Mouse (Mus musculus): Measurements from ENCODE around the gene Sf3a1. TPM values are rescaled to one million over a fixed set of nuclear protein-coding genes. Genes with fewer than 3 reads are reported as not detected.

Gene Sf3a1
- polyA plus RNA-seq, 1 experiment from 2014 or later, result 57.5 TPM

DNA sequence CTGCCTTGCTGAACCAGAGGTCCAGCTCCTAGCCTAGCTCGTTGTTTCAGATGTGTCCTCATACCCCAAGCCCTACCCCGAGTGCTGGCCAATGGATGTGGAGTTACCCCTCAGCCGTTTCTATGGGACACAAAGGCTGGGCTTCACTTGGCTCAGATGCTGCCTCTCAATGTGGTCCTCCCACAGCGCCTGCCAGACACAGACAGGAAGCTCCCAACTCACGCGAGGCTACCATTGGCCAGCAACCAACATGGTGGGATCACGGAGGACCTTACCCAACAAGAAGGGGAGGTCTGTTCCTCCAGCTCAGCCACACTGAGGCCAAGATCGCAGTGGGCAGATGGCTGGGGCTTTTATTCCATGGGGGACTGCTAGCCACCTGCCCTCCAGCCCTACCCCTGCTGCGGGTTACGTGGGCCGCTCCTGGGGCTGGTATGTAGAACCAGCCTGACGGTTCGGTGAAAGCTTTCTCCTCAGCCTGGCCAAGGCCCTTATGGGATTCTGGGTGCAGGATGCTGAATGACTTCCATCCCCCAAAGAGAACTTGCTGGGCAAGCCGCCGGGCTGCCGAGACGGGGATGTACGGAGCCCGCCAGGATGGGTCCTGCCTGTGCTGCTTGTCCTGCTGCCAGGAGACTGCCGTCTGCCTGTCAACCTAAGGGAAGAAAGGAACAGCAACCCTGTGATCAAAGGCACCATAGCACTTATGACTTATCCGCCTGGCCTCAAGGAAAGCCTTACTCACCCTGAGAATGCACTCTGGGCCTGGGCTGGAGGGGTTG lies 16.7 kb upstream of the Sf3a1 start:
- H3K27me3 ChIP-seq (replicated peaks), result no peaks in the 10 kb centered on the region
- WGBS, result 91% methylated on average over 21 of the region's 21 CpGs
- 0 out of 2 replicates have a peak, but pooled peaks cover 1% of the 10 kb centered on the region for H3K4me1 ChIP-seq
- H3K9ac ChIP-seq, result no peak overlapping the region
- no peak for ATAC-seq (replicated peaks)
- peaks cover 29% of the 10 kb centered on the region for H3K36me3 ChIP-seq (replicated peaks)
- H3K4me2 ChIP-seq, result no peak overlapping the region
- H3K4me3 ChIP-seq, result no peak overlapping the region
- no peaks in the 10 kb centered on the region for H3K9me3 ChIP-seq
- H3K27ac ChIP-seq, result no peak overlapping the region

DNA sequence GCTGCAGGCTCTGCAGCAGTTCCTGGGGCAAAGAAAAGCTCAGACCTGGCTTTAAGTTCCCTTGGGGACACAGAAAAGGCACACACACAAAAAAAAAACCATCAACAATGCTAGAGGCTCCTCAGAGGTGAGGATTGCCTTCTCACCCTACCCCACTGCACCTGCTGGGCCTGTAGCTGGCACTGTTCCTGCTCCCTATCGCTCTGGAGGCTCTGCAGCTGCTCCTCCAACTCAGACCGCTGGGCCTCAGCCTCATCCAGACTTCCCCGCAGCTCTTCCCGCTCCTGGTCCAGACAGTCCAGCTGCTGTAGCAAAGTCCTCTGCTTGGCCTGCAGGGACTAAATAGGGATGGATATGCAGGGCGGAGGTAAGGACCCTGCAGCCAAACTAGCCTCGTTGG lies 13.8 kb upstream of the Sf3a1 start:
- ATAC-seq (replicated peaks), result no peak
- 68% methylated on average over 6 of the region's 6 CpGs for WGBS

DNA sequence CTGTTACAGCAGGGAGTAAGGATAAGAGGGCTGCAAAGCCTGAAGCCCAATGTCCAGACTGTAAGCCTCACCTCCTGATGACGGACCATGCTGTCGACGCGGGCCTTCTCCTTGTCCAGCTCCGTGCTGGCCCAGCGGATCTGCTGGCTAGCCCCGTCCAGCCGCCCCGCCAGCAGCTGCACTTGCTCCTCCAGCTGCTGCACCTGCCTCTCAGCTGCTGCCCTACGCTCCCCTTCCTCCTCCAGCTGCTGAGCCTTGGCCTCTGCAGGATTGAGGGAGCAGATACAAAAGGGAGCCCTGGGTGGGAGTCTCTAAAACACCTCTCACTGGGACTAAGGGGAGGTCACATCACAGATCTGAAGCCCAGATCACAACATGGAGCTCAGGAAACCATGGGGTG lies 13.1 kb upstream of the Sf3a1 start:
- WGBS, result 86% methylated on average over 10 of the region's 10 CpGs
- Histone ChIP-seq H3K9ac (no peak overlapping the region), H3K27me3 (replicated peaks) (no peaks in the 10 kb centered on the region), H3K27ac (no peak overlapping the region), H3K4me3 (no peak overlapping the region), H3K36me3 (replicated peaks) (peaks cover 17% of the 10 kb centered on the region), H3K4me1 (no peaks in the 10 kb centered on the region), H3K9me3 (no peaks in the 10 kb centered on the region), H3K4me2 (no peak overlapping the region)
- ATAC-seq (replicated peaks), result no peak

More for the DNA sequence above, 13.8 kb upstream of the Sf3a1 start:
- Histone ChIP-seq H3K27ac (no peak overlapping the region), H3K4me2 (no peak overlapping the region), H3K4me1 (no peaks in the 10 kb centered on the region), H3K9me3 (no peaks in the 10 kb centered on the region), H3K27me3 (replicated peaks) (no peaks in the 10 kb centered on the region), H3K4me3 (no peak overlapping the region), H3K9ac (no peak overlapping the region), H3K36me3 (replicated peaks) (peaks cover 22% of the 10 kb centered on the region)

DNA sequence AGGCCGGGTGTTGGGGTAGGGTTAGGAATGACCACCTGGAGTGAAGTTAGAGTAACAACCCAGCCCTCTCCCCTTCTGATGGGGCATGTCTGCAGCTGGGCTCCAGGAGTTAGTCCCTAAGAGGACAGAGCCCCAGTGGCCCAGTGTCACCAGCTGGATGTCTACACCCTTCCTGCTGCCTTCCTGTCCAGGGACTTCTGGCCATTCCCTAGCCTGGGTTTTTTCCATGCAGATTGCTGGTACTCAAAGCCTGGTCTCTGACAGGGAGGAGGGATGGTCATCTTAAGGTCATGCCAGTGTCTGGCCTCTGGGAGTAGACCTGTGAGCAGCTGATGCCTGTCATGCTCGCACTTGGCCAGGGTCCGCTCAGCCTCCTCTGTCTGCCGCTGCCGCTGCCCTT lies 12.0 kb upstream of the Sf3a1 start:
- no peaks in the 10 kb centered on the region for H3K9me3 ChIP-seq
- no peak overlapping the region for H3K27ac ChIP-seq
- no peaks in the 10 kb centered on the region for H3K4me1 ChIP-seq
- ATAC-seq (replicated peaks), result no peak
- H3K36me3 ChIP-seq (replicated peaks), result peaks cover 9% of the 10 kb centered on the region; the same call in 1 of the 2 replicates
- H3K4me2 ChIP-seq, result no peak overlapping the region
- 88% methylated on average over 5 of the region's 5 CpGs for WGBS
- H3K9ac ChIP-seq, result no peak overlapping the region
- H3K27me3 ChIP-seq (replicated peaks), result no peaks in the 10 kb centered on the region
- no peak overlapping the region for H3K4me3 ChIP-seq

DNA sequence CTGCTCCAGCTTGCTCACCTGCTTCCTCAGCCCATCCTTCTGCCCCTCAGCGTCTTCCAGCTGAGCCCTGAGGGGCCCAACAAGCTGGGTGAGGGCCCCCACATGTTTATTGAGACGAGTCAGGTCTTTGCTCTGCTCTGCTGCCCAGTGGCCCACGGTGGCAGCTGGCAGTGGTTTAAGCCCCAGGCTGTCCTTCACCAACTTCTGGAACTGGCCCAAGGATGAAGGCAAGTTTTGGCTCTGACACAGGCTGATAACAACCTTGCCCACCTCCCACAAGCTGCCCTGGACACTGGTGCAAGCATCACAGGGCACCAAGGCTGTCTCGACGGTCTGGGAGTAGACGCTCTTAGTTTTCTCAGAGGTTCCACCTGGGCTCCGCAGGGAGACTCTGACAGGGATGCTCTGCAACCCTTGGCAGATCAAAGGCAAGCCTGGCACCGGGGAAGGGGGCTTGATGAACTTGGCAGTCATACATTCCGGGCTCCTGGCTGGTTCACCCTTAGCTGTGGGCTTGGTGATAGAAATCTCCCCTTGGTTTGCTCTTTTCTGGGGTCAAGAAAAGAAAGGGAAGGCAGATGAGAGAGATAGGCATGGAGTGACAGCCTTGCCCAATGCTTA lies 11.5 kb upstream of the Sf3a1 start:
- Histone ChIP-seq H3K4me1 (no peaks in the 10 kb centered on the region), H3K9ac (no peak overlapping the region), H3K36me3 (replicated peaks) (0 out of 2 replicates have a peak, but pooled peaks cover 3% of the 10 kb centered on the region), H3K27ac (no peak overlapping the region), H3K4me2 (no peak overlapping the region), H3K27me3 (replicated peaks) (no peaks in the 10 kb centered on the region), H3K4me3 (no peak overlapping the region), H3K9me3 (no peaks in the 10 kb centered on the region)
- 83% methylated on average over 9 of the region's 9 CpGs for WGBS
- ATAC-seq (replicated peaks), result no peak

DNA sequence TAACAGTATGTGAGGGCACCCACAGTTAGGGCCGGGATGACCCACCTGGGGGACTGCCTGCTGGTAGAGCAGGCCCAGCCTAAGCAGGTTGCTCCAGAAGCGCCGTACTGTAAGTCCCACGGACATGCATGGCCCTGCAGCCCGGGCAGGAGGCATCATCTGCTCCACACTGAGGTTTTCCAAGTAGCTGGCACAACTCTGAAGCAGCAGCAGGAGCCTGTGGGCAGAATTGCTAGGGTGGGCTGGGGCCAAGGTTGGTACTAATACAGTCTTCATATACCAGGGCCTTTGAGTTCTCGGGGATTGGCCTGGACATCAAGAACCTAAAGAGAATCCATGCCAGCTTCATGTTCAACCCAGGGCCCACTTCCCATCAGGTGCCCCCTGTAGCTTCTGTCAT lies 10.3 kb upstream of the Sf3a1 start:
- no peaks in the 10 kb centered on the region for H3K9me3 ChIP-seq
- 93% methylated on average over 6 of the region's 6 CpGs for WGBS
- no peak overlapping the region for H3K4me2 ChIP-seq
- H3K4me1 ChIP-seq, result no peaks in the 10 kb centered on the region
- no peaks in the 10 kb centered on the region for H3K27me3 ChIP-seq (replicated peaks)
- no peak overlapping the region for H3K27ac ChIP-seq
- no peak for ATAC-seq (replicated peaks)
- H3K4me3 ChIP-seq, result no peak overlapping the region
- no peak overlapping the region for H3K9ac ChIP-seq
- H3K36me3 ChIP-seq (replicated peaks), result no peaks in the 10 kb centered on the region

DNA sequence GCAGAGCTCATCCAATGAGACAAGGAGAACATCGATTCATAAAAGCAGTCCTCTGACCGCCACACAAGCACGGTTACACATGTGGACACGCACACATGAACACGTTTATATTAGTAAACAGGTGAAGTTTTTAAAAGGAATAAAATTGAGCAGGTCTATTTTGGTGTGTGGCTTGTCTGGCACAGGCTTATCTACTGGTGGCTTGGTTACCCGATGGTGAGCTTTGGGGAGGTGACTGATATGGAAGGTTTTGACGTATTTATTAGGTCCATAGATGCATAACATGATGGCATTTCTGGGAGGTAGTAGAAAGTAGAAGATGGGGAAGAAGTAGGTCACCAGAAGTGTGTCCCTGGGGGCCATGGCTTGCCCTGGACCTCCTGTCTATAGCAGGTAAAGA lies 6.5 kb upstream of the Sf3a1 start:
- H3K9ac ChIP-seq, result no peak overlapping the region
- no peaks in the 10 kb centered on the region for H3K4me1 ChIP-seq
- 94% methylated on average over 7 of the region's 7 CpGs for WGBS
- no peaks in the 10 kb centered on the region for H3K27me3 ChIP-seq (replicated peaks)
- no peak for ATAC-seq (replicated peaks)
- no peaks in the 10 kb centered on the region for H3K36me3 ChIP-seq (replicated peaks)
- H3K4me3 ChIP-seq, result no peak overlapping the region
- no peaks in the 10 kb centered on the region for H3K9me3 ChIP-seq
- H3K4me2 ChIP-seq, result no peak overlapping the region
- no peak overlapping the region for H3K27ac ChIP-seq

DNA sequence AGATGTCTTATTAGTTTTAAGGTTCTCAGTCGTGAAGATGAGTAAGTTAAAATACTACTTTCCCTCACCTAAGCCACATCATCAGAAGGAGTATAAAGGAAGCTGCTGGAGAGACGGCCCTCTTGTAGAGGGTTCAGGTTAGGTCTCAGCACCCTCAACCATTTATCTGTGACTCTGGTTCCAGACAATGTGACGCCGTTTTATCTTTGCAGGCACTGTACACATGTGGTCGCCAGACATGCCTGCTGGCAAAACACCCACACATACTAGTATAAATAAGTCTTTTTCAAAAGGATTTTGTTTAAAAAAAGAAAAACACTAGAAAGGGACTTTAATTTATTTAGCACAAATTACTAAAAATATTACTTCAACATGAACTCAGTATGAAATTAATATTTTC lies 4.5 kb upstream of the Sf3a1 start:
- Histone ChIP-seq H3K4me1 (peaks cover 9% of the 10 kb centered on the region), H3K36me3 (replicated peaks) (no peaks in the 10 kb centered on the region), H3K4me2 (no peak overlapping the region), H3K4me3 (no peak overlapping the region), H3K27ac (no peak overlapping the region), H3K27me3 (replicated peaks) (no peaks in the 10 kb centered on the region), H3K9ac (no peak overlapping the region), H3K9me3 (no peaks in the 10 kb centered on the region)
- ATAC-seq (replicated peaks), result no peak
- 91% methylated on average over 5 of the region's 5 CpGs for WGBS

DNA sequence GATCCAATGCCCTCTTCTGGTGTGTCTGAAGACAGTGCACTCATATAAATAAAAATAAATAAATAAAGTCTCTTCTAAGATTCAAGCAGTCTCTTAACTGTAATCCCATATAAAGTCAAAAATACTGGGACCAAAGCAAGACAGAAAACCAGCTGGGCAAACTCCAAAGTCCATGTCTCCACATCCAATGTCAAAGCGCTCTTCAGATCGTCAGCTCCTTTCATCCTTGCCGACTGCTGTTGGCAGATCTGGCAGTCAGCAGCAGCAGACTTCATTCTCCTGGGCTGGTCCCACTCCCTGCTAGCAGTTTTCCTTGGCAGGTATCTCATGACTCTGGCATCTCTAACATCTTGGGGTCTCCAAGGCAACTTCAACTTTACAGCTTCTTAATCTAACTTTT lies 1.5 kb upstream of the Sf3a1 start:
- no peak overlapping the region for H3K4me2 ChIP-seq
- no peaks in the 10 kb centered on the region for H3K9me3 ChIP-seq
- no peaks in the 10 kb centered on the region for H3K27me3 ChIP-seq (replicated peaks)
- H3K27ac ChIP-seq, result no peak overlapping the region
- no peak overlapping the region for H3K4me3 ChIP-seq
- no peak overlapping the region for H3K9ac ChIP-seq
- H3K4me1 ChIP-seq, result peaks cover 37% of the 10 kb centered on the region
- WGBS, result 91% methylated on average over 3 of the region's 3 CpGs
- no peak for ATAC-seq (replicated peaks)
- peaks cover 9% of the 10 kb centered on the region; the same call in 1 of the 2 replicates for H3K36me3 ChIP-seq (replicated peaks)

DNA sequence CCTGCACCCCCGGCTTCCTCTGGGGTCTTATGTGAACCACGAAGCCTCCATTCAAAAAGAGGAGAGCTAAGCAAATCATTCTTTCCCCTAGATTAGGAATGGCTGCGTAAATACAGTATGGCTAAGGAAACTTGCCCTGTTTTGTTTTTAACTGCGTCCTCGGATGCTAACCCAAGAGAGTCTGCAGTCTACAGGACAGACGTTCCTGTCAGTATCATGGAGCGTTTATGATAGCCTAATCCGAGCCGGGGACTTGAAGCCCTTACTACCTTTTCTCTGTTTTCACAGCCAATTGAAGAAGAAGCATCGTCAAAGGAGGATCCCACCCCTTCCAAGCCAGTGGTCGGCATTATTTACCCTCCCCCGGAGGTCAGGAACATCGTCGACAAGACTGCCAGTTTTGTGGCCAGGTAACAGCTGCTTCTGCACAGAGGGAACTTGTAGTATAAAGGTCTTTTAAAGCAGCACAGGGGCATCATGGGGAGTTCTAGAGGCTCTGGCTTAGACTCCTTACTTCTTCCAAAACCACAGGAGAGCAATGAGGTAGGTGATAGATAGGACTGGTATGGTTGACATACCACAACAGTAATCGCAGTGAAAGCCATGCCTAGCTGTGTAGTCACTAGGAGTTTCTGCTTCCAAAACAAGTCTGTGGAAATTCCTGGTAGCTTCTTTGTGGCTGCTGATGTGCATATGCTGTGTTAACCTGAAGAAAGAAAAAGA lies 769 bp downstream of the Sf3a1 start:
- whole genome bisulfite sequencing, result 8% methylated on average over 15 of the region's 15 CpGs
- Histone ChIP-seq H3K4me2 (peak overlapping the region; percentile 81), H3K36me3 (replicated peaks) (peaks cover 16% of the 10 kb centered on the region), H3K4me3 (peak overlapping the region; percentile 88), H3K9me3 (no peaks in the 10 kb centered on the region), H3K27me3 (replicated peaks) (no peaks in the 10 kb centered on the region), H3K27ac (peak overlapping the region; percentile 94), H3K4me1 (peaks cover 49% of the 10 kb centered on the region), H3K9ac (peak overlapping the region; percentile 89)
- ATAC-seq (replicated peaks), result 0 out of 2 replicates have a peak, but pooled peaks have one; percentile 9

DNA sequence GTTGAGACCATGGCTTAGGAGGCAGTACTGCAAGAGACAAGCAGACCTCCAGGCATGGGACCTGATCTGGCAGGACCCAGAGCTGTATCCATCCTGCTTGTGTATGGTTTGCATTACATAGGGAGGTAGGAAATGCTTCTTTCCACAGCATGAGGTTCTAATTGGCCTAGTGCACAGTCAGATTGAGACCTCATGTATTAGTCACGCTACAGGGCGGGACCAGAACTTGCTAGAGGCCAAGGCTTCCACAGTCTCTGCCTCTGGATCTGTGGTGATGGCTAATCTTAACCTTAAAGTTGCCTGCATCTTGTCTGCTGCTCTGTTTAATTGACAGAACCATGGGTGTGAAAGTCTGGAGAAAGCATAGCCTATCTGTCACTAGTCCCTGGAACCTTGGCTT lies 4.6 kb downstream of the Sf3a1 start:
- Histone ChIP-seq H3K9ac (no peak overlapping the region), H3K9me3 (no peaks in the 10 kb centered on the region), H3K4me1 (peaks cover 43% of the 10 kb centered on the region), H3K27ac (no peak overlapping the region), H3K27me3 (replicated peaks) (no peaks in the 10 kb centered on the region), H3K4me2 (no peak overlapping the region), H3K4me3 (no peak overlapping the region), H3K36me3 (replicated peaks) (peaks cover 48% of the 10 kb centered on the region)
- 94% methylated on average over 2 of the region's 2 CpGs for WGBS
- ATAC-seq (replicated peaks), result no peak

DNA sequence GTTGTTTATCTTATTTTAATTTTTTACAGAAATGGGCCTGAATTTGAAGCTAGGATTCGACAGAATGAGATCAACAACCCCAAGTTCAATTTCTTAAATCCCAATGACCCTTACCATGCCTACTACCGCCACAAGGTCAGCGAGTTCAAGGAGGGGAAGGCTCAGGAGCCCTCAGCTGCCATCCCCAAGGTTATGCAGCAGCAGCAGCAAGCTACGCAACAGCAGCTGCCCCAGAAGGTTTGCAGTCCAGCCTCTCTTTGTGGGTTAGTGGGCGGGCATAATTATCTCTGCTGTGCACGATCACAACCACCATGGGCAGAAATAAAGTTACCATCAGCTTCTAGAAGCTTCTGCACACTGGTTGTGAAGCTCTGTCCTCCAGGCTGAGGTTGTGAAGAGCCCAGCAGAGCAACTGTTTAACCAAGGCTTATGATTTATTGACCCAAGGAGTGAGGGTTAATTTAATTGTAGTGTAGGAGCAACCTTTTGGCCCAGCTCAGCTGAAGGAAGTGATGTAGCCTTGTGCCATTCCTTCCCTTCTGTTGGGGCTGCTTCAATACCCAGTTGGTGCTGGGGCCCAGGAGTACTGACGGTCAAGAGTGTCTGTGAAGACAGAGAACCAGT lies 6.4 kb downstream of the Sf3a1 start:
- Histone ChIP-seq H3K9me3 (no peaks in the 10 kb centered on the region), H3K9ac (no peak overlapping the region), H3K27me3 (replicated peaks) (no peaks in the 10 kb centered on the region), H3K27ac (no peak overlapping the region), H3K4me2 (no peak overlapping the region), H3K4me3 (no peak overlapping the region), H3K36me3 (replicated peaks) (peaks cover 66% of the 10 kb centered on the region), H3K4me1 (peaks cover 31% of the 10 kb centered on the region)
- WGBS, result 92% methylated on average over 7 of the region's 7 CpGs
- no peak for ATAC-seq (replicated peaks)

Measured in midbrain, embryonic 15.5 days (tissue).